Mouse (Mus musculus) NIH3T3 (cell line): ENCODE data around the gene Npff.

Source experiments
- DNase-seq: peaks from one replicate; pipeline ENCODE4 v3.0.0-alpha.2; 2012; ENCODE audit warnings: low read depth

Gene Npff

GRCm38 (mm10) chr15:102503924-102504782 lies 20.6 kb downstream of the Npff start:
- no peak for DNase-seq

GRCm38 (mm10) chr15:102503447-102503846 lies 21.3 kb downstream of the Npff start, which contains the start of gene Gm10337:
TSS of gene Gm10337 (plus strand) at chr15:102503722.
- DNase-seq: no peak

GRCm38 (mm10) chr15:102502254-102502840 lies 22.4 kb downstream of the Npff start:
- no peak for DNase-seq

- no peak for DNase-seq
These were observed 23.5 kb downstream of the Npff start for GRCm38 (mm10) chr15:102501084-102501814.

- no peak for DNase-seq
These were observed 24.3 kb downstream of the Npff start for GRCm38 (mm10) chr15:102500479-102500878.

DNA sequence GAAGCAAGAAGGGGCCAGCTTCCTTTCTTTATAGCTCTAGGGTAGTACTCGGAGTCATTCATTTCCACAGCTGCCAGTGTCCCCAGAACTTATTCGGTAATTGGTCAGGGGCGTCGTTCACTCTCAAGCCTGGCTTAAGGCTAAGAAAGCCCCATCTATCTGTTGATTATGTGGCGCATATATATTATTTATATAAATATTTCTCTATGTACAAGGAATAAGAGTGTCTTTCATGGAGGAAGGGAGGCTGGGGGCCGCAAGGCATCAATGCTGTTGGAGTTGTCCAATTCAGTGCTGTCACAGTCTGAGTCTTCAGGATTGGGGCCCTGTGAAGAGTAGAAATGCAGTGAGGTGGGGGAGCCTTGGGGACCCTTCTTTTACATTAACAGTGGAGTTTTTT lies 24.9 kb downstream of the Npff start:
- DNase-seq: no peak

GRCm38 (mm10) chr15:102499370-102499769 lies 25.4 kb downstream of the Npff start:
- no peak for DNase-seq

GRCm38 (mm10) chr15:102498322-102498721 lies 26.4 kb downstream of the Npff start:
- no peak for DNase-seq

DNA sequence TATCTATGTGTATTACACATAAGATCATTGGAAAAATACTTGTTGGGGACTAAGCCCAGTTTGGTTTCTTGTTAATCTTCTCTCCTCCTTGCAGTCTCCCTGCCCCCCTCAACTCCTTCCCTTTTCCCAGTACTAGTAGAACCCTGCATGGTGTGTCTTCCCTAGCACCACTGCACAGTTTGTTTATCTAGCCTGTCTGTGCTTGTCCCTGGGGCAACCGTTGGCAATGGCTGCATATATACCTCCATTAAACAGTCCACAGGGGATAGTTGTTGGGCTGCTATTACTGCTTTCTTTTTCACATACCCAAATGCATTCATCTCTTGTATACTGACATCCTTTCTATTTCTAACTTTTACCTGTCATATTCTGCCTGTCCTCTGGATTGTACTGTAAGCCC lies 37.1 kb downstream of the Npff start:
- no peak for DNase-seq

GRCm38 (mm10) chr15:102485853-102486252 lies 38.9 kb downstream of the Npff start:
- no peak for DNase-seq

DNA sequence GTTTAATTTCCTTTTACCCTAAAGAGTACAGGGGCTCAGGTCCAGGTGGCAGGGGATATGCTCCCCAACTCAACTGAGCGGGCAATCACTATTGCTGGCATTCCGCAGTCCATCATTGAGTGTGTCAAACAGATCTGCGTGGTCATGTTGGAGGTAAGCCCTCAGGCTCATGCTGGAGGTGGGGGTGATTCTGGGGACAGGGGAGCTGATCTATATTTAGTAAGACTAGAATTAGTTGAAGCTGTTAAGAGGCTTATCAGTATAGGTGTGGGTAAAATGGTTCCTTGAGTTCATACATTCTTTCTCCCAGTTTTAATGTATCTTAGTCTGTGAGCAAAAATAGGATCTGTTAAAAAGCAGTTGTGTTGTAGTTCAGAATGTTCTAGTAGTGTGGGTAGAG lies 41.6 kb downstream of the Npff start:
- DNase-seq: no peak

DNA sequence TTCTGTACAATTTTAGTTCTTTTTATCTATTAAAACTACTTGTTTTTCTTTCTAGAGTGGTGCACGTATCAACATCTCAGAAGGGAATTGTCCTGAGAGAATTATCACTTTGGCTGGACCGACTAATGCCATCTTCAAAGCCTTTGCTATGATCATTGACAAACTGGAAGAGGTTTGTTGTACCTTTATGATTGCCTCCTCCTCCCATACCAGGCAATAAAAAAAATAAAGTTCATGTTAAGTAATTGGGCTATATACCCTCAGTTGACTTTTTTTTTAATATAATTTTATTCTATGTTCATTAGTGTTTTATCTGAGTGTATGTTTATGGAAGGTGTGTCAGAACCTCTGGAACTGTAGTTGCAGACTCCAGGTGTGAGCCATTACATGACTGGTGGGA lies 50.2 kb downstream of the Npff start:
- DNase-seq: no peak
